Mouse (Mus musculus): ENCODE results near the gene Fam20b. TPM values are rescaled to one million over a fixed set of nuclear protein-coding genes. Genes with fewer than 3 reads are reported as not detected.
"Not testable (repeated sequence)": the region's sequence is repeated elsewhere in the genome, so short reads cannot be mapped to it uniquely, and the experiment has no call there.

Fam20b gene
- total RNA-seq, 2 experiments from 2014 or later, result 51.7 to 62.4 TPM

- DNase-seq (ENCODE audit: low spot score in 2 of 2), result no peak
Measured at GRCm38 (mm10) chr1:156673476-156674194, 45.3 kb downstream of the Fam20b start.

- no peak for DNase-seq (ENCODE audit: low spot score in 2 of 2)
Measured at GRCm38 (mm10) chr1:156672720-156673475, 46.0 kb downstream of the Fam20b start.

- no peak for DNase-seq (ENCODE audit: low spot score in 2 of 2)
Measured at GRCm38 (mm10) chr1:156671921-156672320, 47.0 kb downstream of the Fam20b start.

- DNase-seq (ENCODE audit: low spot score in 2 of 2), result no peak
Measured at GRCm38 (mm10) chr1:156669208-156669983, 49.5 kb downstream of the Fam20b start.

- no peak for DNase-seq (ENCODE audit: low spot score in 2 of 2)
Measured at GRCm38 (mm10) chr1:156668602-156669001, 50.3 kb downstream of the Fam20b start.

- no peak for DNase-seq (ENCODE audit: low spot score in 2 of 2)
Measured at GRCm38 (mm10) chr1:156667141-156667926, 51.6 kb downstream of the Fam20b start.

GRCm38 (mm10) chr1:156665777-156666176, 53.1 kb downstream of the Fam20b start:
- DNase-seq (ENCODE audit: low spot score in 2 of 2), result no peak

GRCm38 (mm10) chr1:156660660-156661236, 58.1 kb downstream of the Fam20b start:
- DNase-seq (ENCODE audit: low spot score in 2 of 2), result not testable (repeated sequence)

GRCm38 (mm10) chr1:156659906-156660659, 58.8 kb downstream of the Fam20b start:
- DNase-seq (ENCODE audit: low spot score in 2 of 2), result no peak

- no peak for DNase-seq (ENCODE audit: low spot score in 2 of 2)
Measured at GRCm38 (mm10) chr1:156658676-156659075, 60.2 kb downstream of the Fam20b start.

GRCm38 (mm10) chr1:156657523-156657922, 61.4 kb downstream of the Fam20b start:
- DNase-seq (ENCODE audit: low spot score in 2 of 2), result no peak

GRCm38 (mm10) chr1:156654735-156655530, 64.0 kb downstream of the Fam20b start:
- no peak for DNase-seq (ENCODE audit: low spot score in 2 of 2)

- DNase-seq (ENCODE audit: low spot score in 2 of 2), result no peak
Measured at GRCm38 (mm10) chr1:156652189-156652822, 66.6 kb downstream of the Fam20b start.

GRCm38 (mm10) chr1:156650631-156651030, 68.3 kb downstream of the Fam20b start:
- no peak for DNase-seq (ENCODE audit: low spot score in 2 of 2)

- DNase-seq (ENCODE audit: low spot score in 2 of 2), result no peak
Measured at GRCm38 (mm10) chr1:156648705-156649104, 70.2 kb downstream of the Fam20b start.

GRCm38 (mm10) chr1:156645971-156646370, 72.9 kb downstream of the Fam20b start:
- no peak for DNase-seq (ENCODE audit: low spot score in 2 of 2)

- DNase-seq (ENCODE audit: low spot score in 2 of 2), result no peak
Measured at GRCm38 (mm10) chr1:156644780-156645523, 73.9 kb downstream of the Fam20b start.

GRCm38 (mm10) chr1:156644061-156644460, 74.8 kb downstream of the Fam20b start:
- DNase-seq (ENCODE audit: low spot score in 2 of 2), result no peak
